Mouse (Mus musculus): ENCODE data around the gene S100a6. TPM values are rescaled to one million over a fixed set of nuclear protein-coding genes. Genes with fewer than 3 reads are reported as not detected.

Gene S100a6
- polyA plus RNA-seq, 1 experiment from 2014 or later: 23.8 TPM

DNA sequence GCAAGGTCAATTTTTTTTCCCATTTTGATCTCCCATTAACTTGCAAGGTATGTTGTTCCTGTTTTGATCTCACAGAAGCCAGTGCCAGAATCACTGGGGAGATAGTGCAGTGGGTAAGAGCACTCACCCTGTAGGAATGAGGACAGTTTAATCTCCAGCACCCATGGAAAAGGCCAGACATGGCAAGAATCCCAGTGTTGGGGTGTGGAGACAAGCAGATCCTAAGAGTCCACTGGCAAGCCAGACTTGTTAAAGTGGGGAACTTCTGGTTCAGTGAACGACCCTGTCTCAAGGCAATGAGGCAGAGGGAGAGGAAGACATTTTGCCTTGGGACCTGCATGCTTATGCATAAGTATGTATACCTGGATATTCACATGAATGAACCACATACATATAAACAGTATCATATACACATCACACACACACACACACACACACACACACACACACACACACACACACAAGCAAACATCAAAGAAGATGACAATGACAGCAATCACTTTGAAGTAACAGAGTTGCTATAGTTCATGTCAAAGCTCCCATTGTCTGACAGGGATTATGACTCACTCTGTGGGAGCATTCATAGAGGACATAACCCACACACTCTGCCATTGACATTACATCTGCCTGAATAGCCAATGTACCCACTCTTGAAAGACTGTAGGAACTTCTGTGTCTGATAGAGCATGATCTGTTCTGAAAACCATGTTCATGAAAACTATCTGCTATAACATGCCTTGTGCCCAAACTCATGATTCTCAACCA, 26.0 kb downstream of the S100a6 start:
- 59% methylated on average over 1 of the region's 1 CpGs for WGBS
- H3K4me3 ChIP-seq: no peak overlapping the region
- ATAC-seq: no peak
- no peaks in the 10 kb centered on the region for H3K36me3 ChIP-seq (ENCODE audit: poor library complexity, severe bottlenecking)
- no peak overlapping the region for H3K9ac ChIP-seq
- H3K4me1 ChIP-seq: no peaks in the 10 kb centered on the region
- no peaks in the 10 kb centered on the region for H3K27me3 ChIP-seq
- no peaks in the 10 kb centered on the region for H3K9me3 ChIP-seq (replicated peaks)
- H3K27ac ChIP-seq: no peak overlapping the region
- no peak overlapping the region for H3K4me2 ChIP-seq

- Histone ChIP-seq H3K27ac (no peak overlapping the region), H3K9ac (no peak overlapping the region), H3K9me3 (replicated peaks) (no peaks in the 10 kb centered on the region), H3K4me1 (no peaks in the 10 kb centered on the region), H3K36me3 (ENCODE audit: poor library complexity, severe bottlenecking) (no peaks in the 10 kb centered on the region), H3K4me3 (no peak overlapping the region), H3K27me3 (no peaks in the 10 kb centered on the region), H3K4me2 (no peak overlapping the region)
- no peak for ATAC-seq
- WGBS: 51% methylated on average over 7 of the region's 7 CpGs
Observed at GRCm38 (mm10) chr3:90639511-90640154, 27.0 kb downstream of the S100a6 start.

GRCm38 (mm10) chr3:90640981-90641380, 28.3 kb downstream of the S100a6 start:
- no peak for ATAC-seq
- WGBS: 89% methylated on average over 7 of the region's 7 CpGs
- H3K4me3 ChIP-seq: no peak overlapping the region
- H3K4me1 ChIP-seq: no peaks in the 10 kb centered on the region
- H3K27ac ChIP-seq: no peak overlapping the region
- H3K27me3 ChIP-seq: no peaks in the 10 kb centered on the region
- no peak overlapping the region for H3K4me2 ChIP-seq
- H3K9me3 ChIP-seq (replicated peaks): no peaks in the 10 kb centered on the region
- no peak overlapping the region for H3K9ac ChIP-seq
- no peaks in the 10 kb centered on the region for H3K36me3 ChIP-seq (ENCODE audit: poor library complexity, severe bottlenecking)

DNA sequence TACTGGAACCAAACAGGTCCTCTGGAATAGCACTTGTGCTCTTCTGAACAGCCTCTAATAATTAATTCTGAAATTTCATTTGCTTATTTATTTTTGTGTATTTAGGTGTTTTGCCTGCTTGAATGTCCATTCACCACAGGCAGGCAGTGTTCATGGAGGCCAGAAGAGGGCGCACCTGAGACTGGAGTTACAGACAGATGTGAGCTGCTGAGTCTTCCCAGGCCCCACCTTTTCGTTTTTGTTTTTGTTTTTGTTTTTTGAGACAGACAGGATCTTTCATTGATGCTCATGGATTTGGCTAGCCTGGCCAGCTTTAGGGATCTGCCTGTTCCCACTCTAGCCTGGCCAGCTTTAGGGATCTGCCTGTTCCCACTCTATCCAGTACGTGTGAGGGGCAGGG, 31.5 kb downstream of the S100a6 start:
- Histone ChIP-seq H3K4me1 (no peaks in the 10 kb centered on the region), H3K27me3 (no peaks in the 10 kb centered on the region), H3K9ac (no peak overlapping the region), H3K4me3 (no peak overlapping the region), H3K27ac (no peak overlapping the region), H3K36me3 (ENCODE audit: poor library complexity, severe bottlenecking) (no peaks in the 10 kb centered on the region), H3K9me3 (replicated peaks) (no peaks in the 10 kb centered on the region), H3K4me2 (no peak overlapping the region)
- ATAC-seq: no peak
- 59% methylated on average over 3 of the region's 3 CpGs for WGBS

GRCm38 (mm10) chr3:90647291-90647690, 34.6 kb downstream of the S100a6 start:
- Histone ChIP-seq H3K36me3 (ENCODE audit: poor library complexity, severe bottlenecking) (no peaks in the 10 kb centered on the region), H3K4me1 (no peaks in the 10 kb centered on the region), H3K27ac (no peak overlapping the region), H3K27me3 (no peaks in the 10 kb centered on the region), H3K4me3 (no peak overlapping the region), H3K4me2 (no peak overlapping the region), H3K9ac (no peak overlapping the region), H3K9me3 (replicated peaks) (no peaks in the 10 kb centered on the region)
- no peak for ATAC-seq
- WGBS: 76% methylated on average over 1 of the region's 1 CpGs

DNA sequence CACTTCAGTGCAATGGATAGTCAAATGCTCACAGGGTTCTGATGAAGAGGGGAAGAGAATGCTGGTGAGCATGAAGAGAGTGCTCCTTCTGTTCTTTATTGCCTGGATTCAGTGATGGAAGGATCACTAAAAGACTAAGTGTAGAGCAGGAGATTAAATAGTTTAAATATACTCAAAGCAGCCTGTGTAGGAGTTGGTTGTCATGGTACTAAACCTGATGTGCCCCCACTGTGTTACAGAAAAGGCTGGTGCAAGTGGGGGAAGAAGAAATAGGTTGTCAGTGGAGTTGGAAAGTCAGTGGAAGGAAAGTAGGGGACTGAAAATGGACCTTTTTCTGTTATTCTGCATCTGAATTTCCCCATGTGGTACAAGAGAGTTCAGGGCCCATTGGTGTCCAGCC, 36.3 kb downstream of the S100a6 start:
- H3K4me3 ChIP-seq: no peak overlapping the region
- no peak overlapping the region for H3K9ac ChIP-seq
- no peak overlapping the region for H3K27ac ChIP-seq
- no peaks in the 10 kb centered on the region for H3K4me1 ChIP-seq
- no peak for ATAC-seq
- no peak overlapping the region for H3K4me2 ChIP-seq
- H3K27me3 ChIP-seq: peaks cover 1% of the 10 kb centered on the region; the same call in 1 of the 2 replicates
- H3K36me3 ChIP-seq (ENCODE audit: poor library complexity, severe bottlenecking): no peaks in the 10 kb centered on the region
- H3K9me3 ChIP-seq (replicated peaks): no peaks in the 10 kb centered on the region

- H3K9ac ChIP-seq: no peak overlapping the region
- H3K36me3 ChIP-seq (ENCODE audit: poor library complexity, severe bottlenecking): no peaks in the 10 kb centered on the region
- no peak overlapping the region for H3K4me3 ChIP-seq
- H3K4me2 ChIP-seq: no peak overlapping the region
- H3K9me3 ChIP-seq (replicated peaks): no peaks in the 10 kb centered on the region
- ATAC-seq: no peak
- WGBS: 91% methylated on average over 2 of the region's 2 CpGs
- H3K27ac ChIP-seq: no peak overlapping the region
- no peaks in the 10 kb centered on the region for H3K4me1 ChIP-seq
- peaks cover 6% of the 10 kb centered on the region; the same call in 1 of the 2 replicates for H3K27me3 ChIP-seq
Observed at GRCm38 (mm10) chr3:90649832-90650231, 37.1 kb downstream of the S100a6 start.

GRCm38 (mm10) chr3:90652878-90653508, 40.3 kb downstream of the S100a6 start:
- 34% methylated on average over 5 of the region's 5 CpGs for WGBS

DNA sequence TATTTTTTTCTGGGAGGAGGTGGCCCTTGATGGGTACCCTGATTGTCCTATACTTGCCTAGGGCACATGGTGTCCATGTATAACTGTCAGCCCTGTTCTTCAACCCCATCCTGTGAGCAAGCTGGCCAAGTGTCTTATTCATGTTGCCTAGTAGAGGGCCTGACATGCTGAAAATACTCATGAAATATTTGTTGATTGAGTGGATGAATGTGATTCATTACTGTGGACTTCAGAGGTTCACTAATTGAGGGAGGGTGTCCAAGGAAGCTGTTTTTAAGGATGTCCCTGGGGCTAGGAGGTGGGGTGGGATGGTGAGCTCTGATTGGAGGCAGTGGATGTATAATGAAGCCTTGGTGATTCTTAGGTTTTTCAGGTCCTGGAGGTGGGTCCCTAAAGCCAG, 41.0 kb downstream of the S100a6 start, which contains the start of gene S100a7a:
Gene S100a7a, plus strand, starts transcription at position 301 of the 400 bp plus-strand sequence.
- Histone ChIP-seq H3K4me1 (no peaks in the 10 kb centered on the region), H3K27me3 (peaks cover 7% of the 10 kb centered on the region; the same call in 1 of the 2 replicates), H3K36me3 (ENCODE audit: poor library complexity, severe bottlenecking) (no peaks in the 10 kb centered on the region), H3K27ac (no peak within 1 kb of the TSS), H3K4me3 (no peak within 1 kb of the TSS), H3K9ac (no peak within 1 kb of the TSS), H3K4me2 (no peak within 1 kb of the TSS), H3K9me3 (replicated peaks) (no peaks in the 10 kb centered on the region)
- no peak for ATAC-seq

More at GRCm38 (mm10) chr3:90652878-90653508, 40.3 kb downstream of the S100a6 start:
- H3K4me3 ChIP-seq: no peak overlapping the region
- no peaks in the 10 kb centered on the region for H3K9me3 ChIP-seq (replicated peaks)
- no peaks in the 10 kb centered on the region for H3K4me1 ChIP-seq
- no peak overlapping the region for H3K4me2 ChIP-seq
- no peak overlapping the region for H3K27ac ChIP-seq
- peak; percentile 83 for ATAC-seq
- peaks cover 7% of the 10 kb centered on the region; the same call in 1 of the 2 replicates for H3K27me3 ChIP-seq
- no peaks in the 10 kb centered on the region for H3K36me3 ChIP-seq (ENCODE audit: poor library complexity, severe bottlenecking)
- no peak overlapping the region for H3K9ac ChIP-seq

DNA sequence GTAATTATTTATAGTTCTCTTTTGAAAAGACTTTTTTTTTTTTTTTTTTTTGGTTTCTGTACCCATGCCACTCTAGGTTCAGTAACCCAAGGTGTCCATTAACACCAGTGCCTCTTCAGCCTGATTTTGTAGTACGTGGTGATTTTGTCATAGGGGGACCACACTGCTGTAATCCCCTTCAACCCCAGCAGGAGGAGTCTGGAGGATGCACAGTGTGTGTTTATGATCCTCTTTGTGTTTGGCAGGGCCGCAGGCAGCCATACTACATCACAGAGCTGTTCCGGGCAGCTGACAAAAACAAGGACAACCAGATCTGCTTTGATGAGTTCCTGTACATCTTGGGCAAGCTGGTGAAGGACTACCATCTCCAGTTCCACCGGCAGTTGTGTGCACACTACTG, 44.7 kb downstream of the S100a6 start:
- Histone ChIP-seq H3K4me2 (no peak overlapping the region), H3K36me3 (ENCODE audit: poor library complexity, severe bottlenecking) (no peaks in the 10 kb centered on the region), H3K9me3 (replicated peaks) (no peaks in the 10 kb centered on the region), H3K4me1 (no peaks in the 10 kb centered on the region), H3K4me3 (no peak overlapping the region), H3K9ac (no peak overlapping the region), H3K27me3 (peaks cover 7% of the 10 kb centered on the region; the same call in 1 of the 2 replicates), H3K27ac (no peak overlapping the region)
- WGBS: 82% methylated on average over 4 of the region's 4 CpGs
- ATAC-seq: no peak

- H3K4me3 ChIP-seq: no peak overlapping the region
- no peak overlapping the region for H3K27ac ChIP-seq
- H3K4me2 ChIP-seq: no peak overlapping the region
- no peak for ATAC-seq
- no peaks in the 10 kb centered on the region for H3K4me1 ChIP-seq
- no peak overlapping the region for H3K9ac ChIP-seq
- H3K36me3 ChIP-seq (ENCODE audit: poor library complexity, severe bottlenecking): no peaks in the 10 kb centered on the region
- H3K9me3 ChIP-seq (replicated peaks): no peaks in the 10 kb centered on the region
- 0 out of 2 replicates have a peak, but pooled peaks cover 3% of the 10 kb centered on the region for H3K27me3 ChIP-seq
Observed at GRCm38 (mm10) chr3:90659364-90660044, 46.8 kb downstream of the S100a6 start.

DNA sequence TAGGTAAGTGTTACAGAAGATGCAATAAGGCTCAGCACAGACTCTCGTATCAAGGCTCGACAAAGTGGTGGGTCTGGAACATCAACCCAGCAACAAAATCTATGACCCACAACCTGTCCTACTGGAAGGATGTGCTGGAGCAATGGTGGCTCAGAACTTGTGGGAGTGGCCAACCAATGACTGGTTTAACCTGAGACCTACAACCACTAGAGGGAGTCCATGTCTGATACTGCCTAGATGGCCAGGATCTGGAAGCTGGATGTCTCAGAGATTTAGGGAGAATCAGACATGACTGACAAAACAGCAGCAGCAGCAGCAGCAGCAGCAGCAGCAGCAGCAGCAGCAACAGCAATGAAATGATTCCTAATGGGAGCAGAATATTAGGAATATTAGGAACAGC, 51.5 kb downstream of the S100a6 start:
- H3K9ac ChIP-seq: no peak overlapping the region
- H3K36me3 ChIP-seq (ENCODE audit: poor library complexity, severe bottlenecking): no peaks in the 10 kb centered on the region
- H3K4me3 ChIP-seq: no peak overlapping the region
- no peaks in the 10 kb centered on the region for H3K9me3 ChIP-seq (replicated peaks)
- 84% methylated on average over 2 of the region's 2 CpGs for WGBS
- H3K4me1 ChIP-seq: no peaks in the 10 kb centered on the region
- H3K27ac ChIP-seq: no peak overlapping the region
- ATAC-seq: no peak
- no peak overlapping the region for H3K4me2 ChIP-seq
- H3K27me3 ChIP-seq: no peaks in the 10 kb centered on the region
